Mouse (Mus musculus) heart, adult 2 months (tissue): ENCODE results near the gene Slc17a8. TPM values are rescaled to one million over a fixed set of nuclear protein-coding genes. Genes with fewer than 3 reads are reported as not detected.

ENCODE experiments used
- DNase-seq, 2 experiments: peaks; one replicate each; pipeline ENCODE4 v3.0.0; 2021
- H3K27ac ChIP-seq: fragments of 200-600 bp; 2 replicates; pipeline ENCODE4 v1.8.1; 2022
- H3K27me3 ChIP-seq: fragments of 200-500 bp; 2 replicates; pipeline ENCODE4 v1.6.1; 2012; ENCODE audit warnings: mild to moderate bottlenecking, low read length, inconsistent platforms, mixed read lengths; ENCODE audit not compliant: control insufficient read depth, insufficient read depth
- H3K36me3 ChIP-seq: fragments of 200-500 bp; 2 replicates; pipeline ENCODE4 v1.6.1; 2012; ENCODE audit warnings: low read length, inconsistent platforms; ENCODE audit not compliant: control insufficient read depth, insufficient read depth
- H3K4me1 ChIP-seq: fragments of 200-500 bp; 2 replicates; pipeline ENCODE4 v1.6.1; 2011; ENCODE audit warnings: low read length; ENCODE audit not compliant: control insufficient read depth, insufficient read depth
- H3K4me3 ChIP-seq: fragments of 200-600 bp; 2 replicates; pipeline ENCODE4 v1.8.1; 2022
- H3K79me2 ChIP-seq: fragments of 200-500 bp; replicated peaks from 2 replicates; pipeline ENCODE4 v1.6.1; 2012; ENCODE audit warnings: mild to moderate bottlenecking, inconsistent platforms, low read length, moderate library complexity, mixed read lengths; ENCODE audit not compliant: control insufficient read depth, insufficient read depth
- H3K9ac ChIP-seq: fragments of 200-500 bp; 2 replicates; pipeline ENCODE4 v1.6.1; 2012; ENCODE audit warnings: low read depth, mild to moderate bottlenecking, control low read depth, inconsistent platforms, low read length, mixed read lengths
- CTCF ChIP-seq: fragments of 200-600 bp; IDR thresholded peaks from 2 replicates; pipeline ENCODE4 v1.8.1; 2022; ENCODE audit warnings: antibody characterized with exemption, mild to moderate bottlenecking, moderate library complexity
- EP300 ChIP-seq: fragments of 200-500 bp; IDR thresholded peaks from 2 replicates; pipeline ENCODE4 v1.6.1; 2011; ENCODE audit warnings: low read depth, low read length, control low read depth; ENCODE audit not compliant: insufficient read depth
- POLR2A ChIP-seq: fragments of 200-500 bp; IDR thresholded peaks from 2 replicates; pipeline ENCODE4 v1.6.1; 2011; ENCODE audit warnings: mild to moderate bottlenecking, low read depth, low read length, control low read depth; ENCODE audit not compliant: insufficient read depth
- WGBS: fragments of 180-500 bp; shearing (Covaris S2); methylation state at CpG from one replicate; pipeline ENCODE4 v1.1.7; 2018; 5-methylcytosine and 5-hydroxymethylcytosine counted together
- intact Hi-C: fragments of 180-260 bp; cut with DNase I; formaldehyde crosslinking; loops from one replicate; pipeline ENCODE4 v1.15.1; 2025
- polyA plus RNA-seq: library from polyadenylated mRNA; depleted of rRNA; stranded (reverse); fragments of >200 nt; gene quantifications from 2 replicates; pipeline ENCODE4 v1.2.3, GENCODE M21; 2012; rRNA removed
- total RNA-seq, 2 experiments: library from RNA; stranded (reverse); gene quantifications; 2 replicates each; pipeline ENCODE4 v1.2.3; 2021

The Slc17a8 gene
- total and polyA plus RNA-seq, 3 experiments: not detected

DNA sequence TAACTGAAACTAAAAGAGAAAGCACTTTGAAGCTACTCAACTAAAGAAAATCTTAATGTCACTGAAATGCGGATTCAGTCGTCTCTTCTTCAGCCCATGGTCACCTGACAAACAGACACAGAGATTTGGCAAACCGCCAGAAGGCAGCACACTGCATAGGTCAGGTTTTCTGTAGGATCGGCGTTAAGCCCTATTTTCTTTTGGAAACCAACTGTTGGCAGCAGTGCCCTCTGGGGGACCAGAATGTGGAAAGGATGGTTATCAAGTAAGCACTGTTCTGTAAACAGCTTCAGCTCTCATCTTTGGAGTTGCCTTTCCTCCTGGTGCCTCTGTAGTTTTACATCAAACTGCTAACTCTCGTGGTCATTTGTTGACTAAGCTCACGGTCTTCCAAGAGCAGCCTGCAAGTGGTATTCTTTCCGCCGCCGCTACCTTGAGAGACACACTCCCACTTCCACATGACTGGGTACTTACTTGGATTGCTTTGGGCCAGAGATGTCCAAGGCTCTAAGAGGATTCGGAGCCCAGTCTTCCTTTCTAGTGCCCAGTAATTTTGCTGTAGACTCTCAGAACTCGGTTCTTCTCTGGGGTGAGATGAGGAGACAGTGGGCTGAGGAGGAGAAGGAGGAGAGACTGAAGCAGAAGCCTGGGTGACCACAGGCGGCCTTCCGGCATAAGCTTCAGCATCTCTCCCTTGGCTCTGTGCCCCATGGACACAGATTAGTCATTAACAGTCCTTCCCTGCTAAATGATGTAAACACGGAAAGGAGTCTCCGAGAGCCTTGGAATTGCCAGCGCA, 87.9 kb downstream of the Slc17a8 start, which contains the start of gene Nr1h4:
TSS of gene Nr1h4 (minus strand) at position 657 of the 799 bp plus-strand sequence.
- Histone ChIP-seq H3K27ac (peak within 1 kb of the TSS; percentile 38), H3K9ac (no peak within 1 kb of the TSS), H3K27me3 (0 out of 2 replicates have a peak, but pooled peaks cover 2% of the 10 kb centered on the region), H3K4me1 (peaks cover 2% of the 10 kb centered on the region), H3K36me3 (no peaks in the 10 kb centered on the region), H3K79me2 (peaks cover 1% of the 10 kb centered on the region; the same call in 1 of the 2 replicates), H3K4me3 (peak within 1 kb of the TSS; percentile 10; the same call in 1 of the 2 replicates)
- DNase-seq: peak; percentile 41 to 61
- no peak for TF ChIP-seq EP300
- no peak for TF ChIP-seq CTCF
- no peak for TF ChIP-seq POLR2A
- intact Hi-C loops: no loop called here
- 39% methylated on average over 17 of the region's 17 CpGs for WGBS

DNA sequence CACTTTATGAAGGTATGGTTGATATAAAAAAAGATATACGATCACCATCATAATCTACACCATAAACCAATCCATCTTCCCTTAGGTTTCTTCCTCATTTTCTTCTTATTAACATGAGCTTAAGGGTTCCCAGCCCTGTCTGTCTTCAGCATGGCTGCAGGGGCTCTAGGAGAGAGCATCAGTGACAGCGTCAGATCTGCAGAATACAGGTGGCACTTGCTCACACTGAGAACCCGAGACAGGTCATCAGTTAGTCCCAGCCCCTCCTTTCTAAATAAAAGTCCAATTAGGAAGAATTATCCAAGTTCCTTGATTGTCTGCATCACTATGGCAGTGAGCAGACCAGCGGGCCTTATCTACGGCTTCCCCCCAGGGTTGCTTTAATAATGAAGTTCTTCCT, 88.6 kb downstream of the Slc17a8 start:
- 0 out of 2 replicates have a peak, but pooled peaks cover 2% of the 10 kb centered on the region for H3K27me3 ChIP-seq
- no peak overlapping the region for H3K9ac ChIP-seq
- H3K4me3 ChIP-seq: no peak overlapping the region
- peaks cover 2% of the 10 kb centered on the region for H3K4me1 ChIP-seq
- no peaks in the 10 kb centered on the region for H3K36me3 ChIP-seq
- 68% methylated on average over 5 of the region's 5 CpGs for WGBS
- H3K79me2 ChIP-seq: peaks cover 1% of the 10 kb centered on the region; the same call in 1 of the 2 replicates
- no peak overlapping the region; the same call in 1 of the 2 replicates for H3K27ac ChIP-seq
- no peak for TF ChIP-seq CTCF
- no peak for TF ChIP-seq EP300
- intact Hi-C loops: no loop called here
- DNase-seq: no peak

DNA sequence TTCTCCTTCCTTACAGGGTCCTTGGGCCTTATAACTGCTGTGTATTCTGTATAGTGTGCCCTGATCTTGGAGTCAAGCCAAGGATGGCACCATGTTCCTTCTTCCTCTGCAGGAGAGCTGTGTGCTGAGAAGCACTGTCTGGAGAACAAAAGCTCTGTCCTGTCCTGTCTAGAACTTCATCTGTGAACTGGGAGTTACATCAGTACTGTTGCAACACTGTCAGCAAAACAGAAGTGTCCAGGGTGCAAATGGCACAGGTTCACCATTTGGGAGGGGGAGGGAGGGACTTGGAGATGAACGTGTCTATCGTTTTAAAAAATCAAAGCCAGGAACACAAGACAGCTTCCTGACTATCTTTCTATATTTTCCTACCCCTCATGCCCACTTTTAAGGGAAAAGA, 89.1 kb downstream of the Slc17a8 start:
- Histone ChIP-seq H3K27ac (no peak overlapping the region), H3K9ac (no peak overlapping the region), H3K79me2 (peaks cover 1% of the 10 kb centered on the region; the same call in 1 of the 2 replicates), H3K4me1 (peaks cover 2% of the 10 kb centered on the region), H3K4me3 (no peak overlapping the region), H3K36me3 (no peaks in the 10 kb centered on the region), H3K27me3 (0 out of 2 replicates have a peak, but pooled peaks cover 2% of the 10 kb centered on the region)
- WGBS: 53% methylated on average over 2 of the region's 2 CpGs
- TF ChIP-seq EP300 (no peak), POLR2A (no peak), CTCF (no peak)
- intact Hi-C loops: no loop called here
- peak in 1 of 2 experiments; percentile 6 for DNase-seq

DNA sequence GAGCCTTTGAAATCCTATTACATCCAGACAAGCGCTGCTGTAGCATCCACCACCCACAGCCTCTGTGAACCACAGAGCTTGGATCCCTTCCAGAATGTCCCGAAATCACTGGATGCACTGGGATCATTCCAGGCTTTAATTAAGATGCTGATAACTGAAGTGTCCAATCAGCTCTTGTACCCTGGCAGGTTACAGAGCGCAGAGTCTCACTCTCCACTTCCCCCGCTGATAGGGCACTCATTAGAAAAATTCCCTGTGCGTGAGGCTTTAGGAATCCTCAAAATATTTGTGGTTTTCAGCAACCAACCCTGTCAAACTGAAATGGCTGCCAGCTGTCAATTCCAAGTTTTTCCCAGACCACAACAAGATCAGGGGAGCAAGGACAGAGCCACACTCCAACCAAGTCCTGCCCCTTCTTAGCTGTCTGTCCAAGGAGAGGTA, 89.8 kb downstream of the Slc17a8 start:
- intact Hi-C loops: no loop called here
- H3K27me3 ChIP-seq: no peaks in the 10 kb centered on the region
- no peak overlapping the region for H3K9ac ChIP-seq
- no peak overlapping the region for H3K4me3 ChIP-seq
- H3K36me3 ChIP-seq: no peaks in the 10 kb centered on the region
- H3K4me1 ChIP-seq: peaks cover 2% of the 10 kb centered on the region
- TF ChIP-seq POLR2A (no peak), EP300 (0 out of 2 replicates have a peak, but pooled peaks have one; percentile 9), CTCF (no peak)
- no peak overlapping the region for H3K27ac ChIP-seq
- 21% methylated on average over 5 of the region's 5 CpGs for WGBS
- no peaks in the 10 kb centered on the region for H3K79me2 ChIP-seq
- DNase-seq: peak; percentile 31 to 39

DNA sequence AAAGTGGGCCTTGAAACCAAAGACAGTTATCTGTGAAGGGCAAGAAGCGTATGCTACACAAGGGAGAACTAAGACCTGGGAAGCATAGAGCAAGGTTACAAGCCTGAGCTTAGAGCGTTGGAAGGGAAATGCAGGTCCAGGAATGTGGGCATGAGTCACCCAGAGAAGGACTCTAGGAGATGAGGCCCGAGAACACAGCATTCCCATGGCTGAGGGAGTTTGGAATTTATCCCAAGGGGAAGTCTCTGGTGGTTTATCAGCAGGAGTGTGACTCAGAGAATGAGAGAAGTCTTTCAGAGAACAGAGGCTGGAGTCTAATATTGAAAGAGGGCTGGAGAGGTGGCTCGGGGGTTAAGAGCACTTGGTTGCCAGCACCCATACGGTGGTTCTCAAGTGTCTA, 94.0 kb downstream of the Slc17a8 start:
- Histone ChIP-seq H3K27ac (no peak overlapping the region), H3K4me1 (peaks cover 2% of the 10 kb centered on the region), H3K27me3 (no peaks in the 10 kb centered on the region), H3K9ac (no peak overlapping the region), H3K79me2 (no peaks in the 10 kb centered on the region), H3K36me3 (no peaks in the 10 kb centered on the region), H3K4me3 (no peak overlapping the region)
- 25% methylated on average over 5 of the region's 5 CpGs for WGBS
- intact Hi-C loops: no loop called here
- DNase-seq: peak; percentile 21 to 57
- TF ChIP-seq EP300 (no peak), CTCF (no peak)

DNA sequence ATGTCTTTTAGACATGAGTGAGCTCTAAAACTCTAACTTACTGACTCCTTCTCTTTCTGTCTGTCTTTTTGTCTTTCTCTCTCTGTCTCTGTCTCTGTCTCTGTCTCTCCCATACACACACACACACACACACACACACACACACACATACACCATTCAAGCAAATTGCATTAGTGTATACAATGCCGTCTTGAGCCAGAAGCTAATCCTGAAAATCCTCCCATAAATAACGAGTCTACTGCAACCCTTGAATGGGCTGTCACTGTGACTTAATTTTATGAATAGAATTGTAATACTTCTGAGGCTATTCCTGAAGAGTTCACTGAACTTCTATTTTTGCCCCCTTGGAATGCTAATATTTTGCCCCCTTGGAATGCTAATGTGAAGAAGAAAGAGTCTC, 95.2 kb downstream of the Slc17a8 start:
- WGBS: 91% methylated on average over 2 of the region's 2 CpGs
- no peak for TF ChIP-seq POLR2A
- TF ChIP-seq EP300: no peak
- no peak for TF ChIP-seq CTCF
- no peak for DNase-seq
- no peaks in the 10 kb centered on the region; the same call in 1 of the 2 replicates for H3K4me1 ChIP-seq
- intact Hi-C loops: no loop called here
- H3K79me2 ChIP-seq: no peaks in the 10 kb centered on the region
- no peak overlapping the region for H3K9ac ChIP-seq
- no peak overlapping the region for H3K27ac ChIP-seq
- H3K4me3 ChIP-seq: no peak overlapping the region
- H3K27me3 ChIP-seq: no peaks in the 10 kb centered on the region
- H3K36me3 ChIP-seq: no peaks in the 10 kb centered on the region

Other genes starting within 250 kb of the Slc17a8 start
- 1 to 10 TPM; 1.0 to 2.8 TPM for gene Gas2l3, start 177.3 kb downstream of the Slc17a8 start, total RNA-seq
- 0.59 and 1.8 TPM in 2 replicates for gene Gas2l3, start 177.3 kb downstream of the Slc17a8 start, polyA plus RNA-seq
- under 1 TPM; 0.23 to 0.48 TPM for gene Nr1h4, start 87.7 kb downstream of the Slc17a8 start, total RNA-seq
- 0.20 and 0.61 TPM in 2 replicates for gene Nr1h4, start 87.7 kb downstream of the Slc17a8 start, polyA plus RNA-seq
- gene Scyl2, start 65.0 kb upstream of the Slc17a8 start, total RNA-seq: 10 to 100 TPM; 15.4 to 16.2 TPM
- 8.2 and 14.3 TPM in 2 replicates for gene Scyl2, start 65.0 kb upstream of the Slc17a8 start, polyA plus RNA-seq
- gene Actr6, start 111.0 kb upstream of the Slc17a8 start, total RNA-seq: 10 to 100 TPM; 12.2 to 13.4 TPM
- gene Actr6, start 111.0 kb upstream of the Slc17a8 start, polyA plus RNA-seq: 1.5 and 6.6 TPM in 2 replicates
- gene Uhrf1bp1l, start 123.7 kb upstream of the Slc17a8 start, total RNA-seq: 10 to 100 TPM; 20.6 to 27.7 TPM
- 7.9 and 9.8 TPM in 2 replicates for gene Uhrf1bp1l, start 123.7 kb upstream of the Slc17a8 start, polyA plus RNA-seq